Mouse (Mus musculus): ENCODE data around the gene Hoxa13. TPM values are rescaled to one million over a fixed set of nuclear protein-coding genes. Genes with fewer than 3 reads are reported as not detected.
A peak's percentile ranks its signal among the peaks of the same experiment; 100 is the strongest.

The Hoxa13 gene
- total RNA-seq, 1 experiment from 2014 or later: not detected

DNA sequence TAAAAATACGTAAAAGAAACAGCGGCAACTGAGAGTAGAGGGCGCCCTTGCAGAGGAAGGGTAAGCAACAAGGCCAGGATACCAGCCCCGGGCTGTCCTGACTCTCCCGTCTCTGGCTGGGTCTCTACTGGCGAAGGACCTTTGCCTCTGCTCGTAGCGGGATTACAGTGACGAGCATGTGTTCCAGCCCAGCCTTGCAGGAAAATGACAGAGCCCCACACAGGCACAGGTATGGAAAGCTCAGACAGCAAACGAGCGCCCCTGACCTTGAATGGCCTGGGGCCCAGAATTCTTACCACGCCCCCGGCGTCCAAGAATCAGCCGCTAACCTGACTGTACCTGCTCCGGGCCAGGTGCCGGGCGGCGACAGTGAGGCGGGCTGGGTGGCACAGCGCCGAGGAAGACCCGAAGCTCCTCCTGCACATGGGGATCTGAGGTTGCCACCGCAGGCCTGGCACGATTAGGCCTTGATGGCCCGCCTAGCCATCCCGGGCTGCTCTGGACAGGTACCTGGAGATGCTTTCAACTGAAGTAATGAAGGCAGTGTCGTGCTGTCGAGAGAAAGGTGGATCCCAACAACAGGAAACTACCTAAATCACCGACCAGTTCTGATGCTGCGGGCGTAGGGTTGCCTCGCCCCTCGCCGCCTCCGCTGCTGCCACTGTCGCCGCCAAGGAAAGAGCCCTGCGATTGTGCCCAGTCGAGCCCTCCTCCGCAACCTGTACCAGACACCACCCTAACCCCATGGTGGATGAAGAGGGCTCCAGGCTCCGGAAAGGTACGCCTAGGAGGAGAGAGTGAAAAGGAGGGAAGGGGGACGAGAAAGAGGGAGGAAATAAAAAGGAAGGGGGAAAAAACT lies 30.9 kb downstream of the Hoxa13 start:
- ATAC-seq (replicated peaks; ENCODE audit: insufficient number of reproducible peaks, low FRiP score, low TSS enrichment, poor library complexity, severe bottlenecking): no peak

DNA sequence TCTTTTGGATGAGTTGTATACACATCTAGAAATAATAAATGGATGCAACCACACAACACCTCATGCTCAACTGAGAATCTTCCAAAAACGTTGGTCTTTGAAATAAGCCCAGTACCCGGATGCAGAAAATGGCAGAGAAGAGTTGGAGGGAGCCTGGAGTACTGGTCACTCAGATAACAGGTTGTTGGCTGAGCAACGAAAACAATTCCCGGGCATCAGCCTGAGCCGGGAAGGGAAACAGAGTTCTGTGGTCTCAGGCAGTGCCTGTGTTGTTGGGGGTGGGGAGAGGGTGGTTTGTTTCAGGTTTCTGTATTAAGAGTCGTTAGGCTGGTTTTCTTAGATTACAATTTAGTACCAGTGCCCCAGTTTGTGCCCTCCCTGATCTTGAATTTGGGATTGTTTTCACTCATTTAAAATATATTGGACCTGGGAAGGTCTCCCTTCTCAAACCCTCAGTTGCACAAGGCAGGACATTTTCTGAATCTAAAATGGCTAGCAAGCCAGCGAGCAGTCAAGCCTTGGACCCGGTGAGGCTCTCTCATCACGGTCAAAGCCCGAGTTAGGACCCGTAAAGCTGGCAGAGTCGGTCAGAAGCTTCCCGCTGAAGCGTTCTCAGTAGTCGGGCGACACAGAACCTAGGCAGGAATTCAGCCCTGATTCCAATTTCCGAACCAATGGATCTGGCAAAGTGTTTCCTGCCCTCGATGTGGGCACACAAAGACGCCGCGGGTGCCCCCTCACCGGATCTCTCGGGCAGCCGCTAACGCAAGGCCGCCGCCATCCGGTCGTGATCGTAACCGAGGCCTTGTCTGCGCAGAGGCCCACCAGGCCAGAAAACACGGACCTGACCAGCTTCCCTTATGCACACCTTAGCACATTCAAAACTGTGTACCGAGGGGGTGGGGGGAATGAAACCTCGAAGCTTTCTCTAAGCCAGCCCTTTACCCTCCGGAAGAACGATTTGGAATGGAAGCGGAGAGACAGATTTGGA lies 31.9 kb downstream of the Hoxa13 start:
- ATAC-seq (replicated peaks; ENCODE audit: insufficient number of reproducible peaks, low FRiP score, low TSS enrichment, poor library complexity, severe bottlenecking): no peak

DNA sequence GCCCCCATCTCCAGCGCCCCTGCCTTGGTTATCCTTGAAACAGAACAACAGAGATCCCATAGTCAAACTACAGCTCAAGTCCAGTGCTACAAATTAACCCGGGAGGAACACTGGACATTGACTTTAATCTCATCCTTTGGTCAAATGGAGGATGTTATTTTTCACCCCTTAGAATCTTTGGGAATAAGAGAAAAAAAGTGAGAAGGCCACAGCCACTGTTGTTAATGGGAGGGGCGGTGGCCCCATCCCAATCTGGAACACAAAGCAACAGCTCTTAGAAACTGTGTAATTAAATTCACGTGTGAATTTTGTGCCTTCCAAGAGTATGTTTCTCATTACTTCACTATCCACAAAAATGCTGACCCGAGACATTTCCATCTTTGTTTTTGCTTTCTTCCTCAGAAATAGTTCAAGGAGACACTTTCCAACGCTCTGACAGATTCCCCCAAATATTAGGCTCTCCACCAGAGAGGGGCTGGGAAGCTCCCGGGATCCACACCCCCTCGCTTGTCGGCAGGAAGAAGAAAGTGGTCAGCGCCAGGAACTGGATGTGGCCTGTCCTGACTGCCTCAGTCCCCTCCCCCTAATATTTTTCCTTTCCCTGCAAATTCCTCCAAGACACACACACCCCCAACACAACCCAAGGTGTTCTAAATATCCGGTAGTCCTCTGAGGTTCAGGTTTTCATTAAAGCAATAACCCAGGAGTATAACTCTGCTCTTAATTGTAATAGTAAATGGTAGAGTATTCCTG lies 33.0 kb downstream of the Hoxa13 start:
- ATAC-seq (replicated peaks; ENCODE audit: insufficient number of reproducible peaks, low FRiP score, low TSS enrichment, poor library complexity, severe bottlenecking): no peak

DNA sequence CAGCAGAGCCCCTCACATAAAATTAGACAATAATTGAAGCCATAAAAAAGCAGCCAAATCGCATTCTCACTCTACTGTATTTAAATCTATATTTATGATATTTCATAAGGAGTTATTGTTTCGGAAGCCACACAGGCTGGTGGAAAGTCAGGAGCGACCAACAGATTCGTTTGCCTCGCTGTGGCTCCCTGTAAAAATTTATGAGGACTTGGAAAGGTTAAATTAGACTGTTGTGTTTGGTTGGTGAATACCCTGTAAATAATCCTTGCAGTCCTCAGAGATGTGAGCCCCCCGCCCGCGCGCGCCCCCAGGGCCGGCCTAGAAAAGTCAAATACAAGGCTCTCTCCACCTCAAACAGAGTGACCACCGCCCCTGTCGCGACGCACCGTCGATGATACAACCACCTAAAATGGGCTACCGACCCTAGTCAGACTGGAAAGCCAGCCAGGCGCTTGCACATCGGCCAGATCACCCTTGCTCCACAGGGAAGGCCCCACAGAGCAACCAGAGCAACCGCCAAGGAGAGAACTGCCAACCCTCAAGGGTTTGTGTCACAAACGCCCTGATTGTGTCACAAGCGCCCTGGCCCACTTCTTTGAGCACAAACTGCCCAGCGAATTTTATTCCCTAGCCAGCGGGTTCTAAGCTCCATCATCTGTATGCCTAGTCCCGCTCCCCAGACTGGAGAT lies 34.0 kb downstream of the Hoxa13 start:
- ATAC-seq (replicated peaks; ENCODE audit: insufficient number of reproducible peaks, low FRiP score, low TSS enrichment, poor library complexity, severe bottlenecking): no peak

DNA sequence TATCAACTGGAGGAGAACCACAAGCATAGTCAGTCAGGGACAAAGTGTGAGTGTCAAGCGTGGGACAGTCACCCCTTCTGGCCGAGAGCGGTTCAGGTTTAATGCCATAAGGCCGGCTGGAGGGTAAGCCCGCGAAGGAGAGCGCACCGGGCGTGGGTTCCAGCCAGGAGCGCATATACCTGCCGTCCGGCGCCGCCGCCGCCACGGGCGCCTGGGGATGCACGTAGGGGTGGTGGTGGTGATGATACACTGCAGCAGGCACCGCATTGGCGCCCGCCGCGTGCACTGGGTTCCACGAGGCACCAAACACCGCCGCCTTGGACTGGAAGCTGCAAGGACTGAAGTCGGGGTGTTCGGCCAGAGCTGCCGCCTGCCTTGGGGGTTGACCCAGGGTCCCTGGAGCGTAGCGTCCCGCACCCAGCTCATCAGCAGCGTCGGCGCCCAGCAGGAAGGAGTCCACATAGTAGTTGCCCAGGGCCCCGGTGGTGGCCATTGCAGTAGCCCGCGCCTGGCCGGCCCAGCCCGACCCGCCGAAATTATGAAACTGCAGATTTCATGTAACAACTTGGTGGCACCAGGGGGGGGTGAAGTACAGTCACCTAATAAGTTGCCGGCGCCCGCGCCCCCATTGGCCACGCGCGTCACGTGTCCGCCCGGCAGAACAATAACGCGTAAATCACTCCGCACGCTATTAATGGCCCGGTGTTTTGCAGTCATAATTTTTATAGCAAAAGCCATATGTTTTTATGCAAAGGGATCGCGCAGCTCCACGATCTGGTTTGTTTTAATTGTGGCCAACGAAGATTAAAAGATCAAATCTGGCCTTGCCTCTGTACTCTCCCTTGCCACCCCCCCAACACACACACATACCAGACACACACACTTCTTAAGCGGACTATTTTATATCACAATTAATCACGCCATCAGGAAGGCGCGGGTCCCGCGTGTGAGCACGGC lies 34.8 kb downstream of the Hoxa13 start:
- ATAC-seq (replicated peaks; ENCODE audit: insufficient number of reproducible peaks, low FRiP score, low TSS enrichment, poor library complexity, severe bottlenecking): no peak

DNA sequence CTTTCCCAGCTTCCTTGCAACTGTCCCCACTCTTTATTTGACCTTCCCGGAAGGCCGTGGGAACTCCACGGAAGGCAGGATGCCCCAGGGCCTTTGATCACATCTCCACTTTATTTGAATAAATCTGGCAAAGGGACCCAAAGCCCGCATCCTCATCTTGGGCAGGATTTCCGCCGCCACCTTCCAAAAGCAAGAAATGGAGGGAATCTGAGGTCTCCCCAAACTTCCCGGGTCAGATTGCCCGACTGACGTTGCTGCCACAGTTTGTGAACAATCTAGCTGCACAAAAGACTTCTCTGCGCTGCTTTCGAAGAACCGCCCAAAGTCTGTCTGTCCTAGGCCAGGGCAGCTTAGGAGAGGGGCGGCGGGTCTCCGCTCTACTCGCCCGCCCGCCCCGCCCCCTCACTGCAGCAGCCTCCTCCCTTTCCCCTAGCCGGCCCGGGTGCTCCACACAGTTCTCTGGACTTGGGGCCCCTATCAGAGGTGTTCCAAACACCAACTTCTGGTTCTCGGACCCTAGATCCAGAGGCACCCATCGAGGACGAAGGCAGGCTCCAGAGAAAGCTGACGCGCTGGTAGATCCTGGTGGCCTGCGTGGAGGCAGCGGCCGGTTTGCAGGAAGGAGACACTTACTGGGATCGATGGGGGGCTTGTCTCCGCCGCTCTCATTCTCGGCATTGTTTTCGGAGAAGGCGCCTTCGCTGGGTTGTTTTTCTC lies 35.6 kb downstream of the Hoxa13 start:
- ATAC-seq (replicated peaks; ENCODE audit: insufficient number of reproducible peaks, low FRiP score, low TSS enrichment, poor library complexity, severe bottlenecking): no peak

DNA sequence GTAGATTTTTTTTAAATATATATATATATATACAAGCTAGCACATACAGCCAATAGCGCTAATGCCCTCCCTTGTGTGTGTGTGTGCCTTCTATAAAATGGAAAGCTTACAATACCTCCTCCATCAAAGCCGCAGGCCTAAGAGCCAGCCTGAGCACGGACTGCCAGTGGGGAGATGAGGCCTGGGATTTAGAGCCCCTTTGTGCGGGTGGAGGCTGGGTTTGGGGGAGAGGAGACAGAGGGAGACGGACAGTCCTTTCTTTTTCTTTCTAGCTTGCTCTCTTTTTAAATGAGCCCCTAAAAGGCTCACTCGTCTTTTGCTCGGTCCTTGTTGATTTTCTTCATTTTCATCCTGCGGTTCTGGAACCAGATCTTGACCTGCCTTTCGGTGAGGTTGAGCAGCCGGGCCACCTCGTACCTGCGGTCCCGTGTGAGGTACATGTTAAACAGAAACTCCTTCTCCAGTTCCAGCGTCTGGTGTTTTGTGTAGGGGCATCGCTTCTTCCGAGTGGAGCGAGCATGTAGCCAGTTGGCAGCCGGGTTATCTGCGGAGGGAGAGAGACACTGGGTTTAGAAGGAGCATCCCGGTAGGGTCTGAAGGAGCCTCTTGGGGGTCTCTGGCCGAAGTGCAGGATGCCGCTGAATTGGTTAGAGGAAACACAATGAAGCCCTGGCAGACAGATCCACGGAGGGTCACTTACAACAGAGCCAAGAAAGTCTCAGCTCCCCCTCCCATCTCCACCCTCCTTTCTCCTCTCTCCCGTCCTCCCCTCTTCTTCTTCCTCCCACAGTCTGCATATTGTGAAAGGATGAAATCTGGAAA lies 36.5 kb downstream of the Hoxa13 start:
- no peak for ATAC-seq (replicated peaks; ENCODE audit: insufficient number of reproducible peaks, low FRiP score, low TSS enrichment, poor library complexity, severe bottlenecking)

DNA sequence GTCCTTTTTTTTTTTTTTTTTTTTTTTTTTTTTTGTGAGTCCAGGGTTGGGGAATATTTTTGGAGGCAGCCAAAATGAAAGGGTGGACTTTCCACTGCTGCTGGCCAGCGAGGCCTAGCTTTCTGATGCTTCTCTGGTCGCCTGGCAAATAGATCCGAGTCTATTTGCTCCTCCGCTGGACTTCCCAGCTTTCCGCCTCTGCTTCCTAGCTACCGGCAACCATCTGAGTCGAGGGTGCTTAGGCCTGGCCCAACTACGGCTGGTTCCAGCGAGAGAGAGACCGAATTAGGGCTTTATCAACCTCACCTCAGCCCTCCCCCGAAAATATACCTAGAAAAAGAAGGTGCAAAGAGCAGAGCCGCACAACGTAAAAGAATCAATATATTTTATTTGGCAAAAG lies 38.0 kb downstream of the Hoxa13 start:
- ATAC-seq (replicated peaks; ENCODE audit: insufficient number of reproducible peaks, low FRiP score, low TSS enrichment, poor library complexity, severe bottlenecking): no peak

DNA sequence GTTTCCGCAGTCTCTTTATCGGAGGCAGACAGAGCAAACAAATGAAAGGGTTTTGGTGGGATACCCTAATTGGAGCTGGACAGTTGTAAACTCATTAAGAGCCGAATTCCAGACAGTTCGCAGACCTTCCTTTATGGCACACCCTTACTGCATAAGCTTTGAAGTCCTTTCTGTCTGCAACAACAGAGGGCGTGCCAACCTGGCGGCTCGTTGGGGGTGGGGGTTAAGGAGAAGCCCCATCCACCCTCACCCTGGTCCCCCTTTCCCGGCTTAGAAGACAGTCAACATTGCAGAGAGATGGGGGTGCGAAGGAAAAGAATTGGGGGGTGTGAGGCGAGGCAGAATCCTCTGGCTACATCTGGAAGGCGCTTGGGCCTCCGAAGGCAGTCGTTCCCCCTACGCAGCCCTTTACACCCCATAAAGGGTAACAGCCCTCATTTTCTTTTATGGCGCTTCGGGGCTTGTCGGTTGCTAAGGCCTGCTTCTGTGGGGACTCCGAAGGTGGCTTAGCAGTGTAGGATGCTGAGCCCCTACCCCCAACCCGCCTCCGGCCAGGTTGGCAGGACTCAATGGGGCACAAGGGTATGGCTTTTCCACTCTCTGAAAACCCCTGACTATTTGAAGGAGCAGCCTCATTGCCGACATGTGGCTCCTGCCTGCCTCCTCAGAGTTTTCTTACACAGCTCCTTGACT lies 38.5 kb downstream of the Hoxa13 start:
- no peak for ATAC-seq (replicated peaks; ENCODE audit: insufficient number of reproducible peaks, low FRiP score, low TSS enrichment, poor library complexity, severe bottlenecking)

DNA sequence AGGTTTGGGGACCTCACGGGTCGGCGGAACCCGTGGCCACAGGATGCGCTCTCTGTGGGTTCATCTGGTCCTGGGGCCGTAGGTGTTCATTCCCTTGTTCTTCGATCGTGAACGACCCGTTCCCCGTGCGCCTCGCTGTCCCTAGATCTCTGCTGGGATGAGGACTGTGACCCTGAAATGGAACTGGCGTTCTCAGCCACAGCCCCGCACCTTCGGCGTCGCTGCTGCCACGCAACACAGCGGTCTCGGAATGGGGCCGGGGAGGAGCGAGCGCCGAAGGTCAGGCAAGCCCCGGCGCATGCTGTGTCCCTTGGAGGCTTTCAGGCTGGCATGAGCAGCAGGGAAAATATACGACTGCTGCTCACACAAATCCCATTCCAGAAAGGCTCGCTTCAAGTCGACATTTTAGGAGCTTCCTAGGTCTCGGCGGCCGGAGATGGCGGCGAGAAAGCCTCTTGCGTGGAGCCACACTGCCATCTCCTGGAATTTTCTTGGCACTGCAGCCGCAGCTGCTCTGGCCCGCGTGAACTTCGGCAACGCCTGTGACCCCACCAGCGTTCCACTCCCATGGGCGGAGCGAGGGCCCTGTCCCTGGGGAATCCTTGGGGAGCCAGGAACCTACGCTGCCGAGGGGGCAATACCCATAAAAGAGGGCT lies 39.2 kb downstream of the Hoxa13 start, which contains the start of gene Hoxa7:
Gene Hoxa7, minus strand, starts transcription at position 518 of the 656 bp plus-strand sequence.
- peak; percentile 87 for ATAC-seq (replicated peaks; ENCODE audit: insufficient number of reproducible peaks, low FRiP score, low TSS enrichment, poor library complexity, severe bottlenecking)

DNA sequence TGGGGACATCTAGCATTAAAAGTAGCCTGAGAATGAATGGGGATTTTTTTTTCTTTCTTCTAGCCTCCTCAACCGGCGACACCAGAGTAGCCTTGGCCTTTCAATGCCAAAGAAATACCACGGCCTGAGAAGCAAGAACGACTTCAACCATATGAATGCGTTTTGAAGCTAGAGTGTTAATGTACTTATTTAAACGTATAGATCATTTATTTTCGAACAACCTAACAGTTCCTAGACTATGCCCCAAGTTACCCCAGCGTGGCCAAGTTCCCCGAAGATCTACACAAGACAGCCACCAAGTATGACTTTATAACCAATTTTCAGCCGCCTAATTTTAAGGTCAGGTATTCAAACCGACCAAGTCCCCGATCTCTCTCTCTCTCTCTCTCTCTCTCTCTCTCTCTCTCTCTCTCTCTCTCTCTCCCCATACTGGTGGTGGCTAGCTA lies 39.8 kb downstream of the Hoxa13 start:
- ATAC-seq (replicated peaks; ENCODE audit: insufficient number of reproducible peaks, low FRiP score, low TSS enrichment, poor library complexity, severe bottlenecking): no peak

DNA sequence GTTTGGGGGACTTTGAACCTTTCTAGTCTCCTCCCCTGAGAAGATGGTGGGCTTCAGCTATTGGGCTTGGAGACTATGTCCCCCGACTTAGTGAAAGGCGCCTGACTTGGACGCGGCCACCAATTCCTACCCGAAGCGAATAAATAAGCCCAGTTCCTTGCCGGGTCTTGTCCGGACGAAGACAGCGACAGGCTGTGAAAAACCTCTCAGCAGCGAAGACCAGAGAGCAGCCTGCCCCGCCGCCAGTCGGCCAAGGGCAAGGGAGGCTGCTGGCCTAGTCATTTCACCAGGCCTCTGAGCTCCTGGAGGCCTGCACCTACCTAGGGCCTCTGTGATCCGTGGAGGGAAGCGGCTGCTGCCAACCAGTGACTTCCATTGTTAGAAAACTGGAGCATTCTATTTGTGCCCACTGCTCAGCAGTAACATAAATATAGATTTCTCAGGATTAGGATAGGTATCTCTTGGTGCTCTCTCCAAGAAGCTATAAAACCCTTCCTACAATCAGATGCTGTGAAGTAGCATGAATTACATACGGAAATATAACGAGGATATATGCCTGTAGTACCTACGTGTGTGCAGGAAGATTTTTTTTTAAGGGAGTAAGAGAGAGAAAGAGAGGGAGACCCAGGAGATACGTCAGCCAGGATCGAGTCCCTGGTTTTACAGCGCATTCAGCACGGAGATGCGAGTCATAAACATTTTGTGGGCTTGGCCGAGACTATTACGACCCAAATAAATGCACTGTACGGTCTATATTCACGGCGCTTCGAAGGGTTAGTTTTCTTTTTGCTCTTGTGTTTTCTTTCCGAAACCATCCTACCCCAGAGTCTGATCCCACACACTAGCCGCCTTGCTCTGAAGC lies 40.4 kb downstream of the Hoxa13 start:
- no peak for ATAC-seq (replicated peaks; ENCODE audit: insufficient number of reproducible peaks, low FRiP score, low TSS enrichment, poor library complexity, severe bottlenecking)

DNA sequence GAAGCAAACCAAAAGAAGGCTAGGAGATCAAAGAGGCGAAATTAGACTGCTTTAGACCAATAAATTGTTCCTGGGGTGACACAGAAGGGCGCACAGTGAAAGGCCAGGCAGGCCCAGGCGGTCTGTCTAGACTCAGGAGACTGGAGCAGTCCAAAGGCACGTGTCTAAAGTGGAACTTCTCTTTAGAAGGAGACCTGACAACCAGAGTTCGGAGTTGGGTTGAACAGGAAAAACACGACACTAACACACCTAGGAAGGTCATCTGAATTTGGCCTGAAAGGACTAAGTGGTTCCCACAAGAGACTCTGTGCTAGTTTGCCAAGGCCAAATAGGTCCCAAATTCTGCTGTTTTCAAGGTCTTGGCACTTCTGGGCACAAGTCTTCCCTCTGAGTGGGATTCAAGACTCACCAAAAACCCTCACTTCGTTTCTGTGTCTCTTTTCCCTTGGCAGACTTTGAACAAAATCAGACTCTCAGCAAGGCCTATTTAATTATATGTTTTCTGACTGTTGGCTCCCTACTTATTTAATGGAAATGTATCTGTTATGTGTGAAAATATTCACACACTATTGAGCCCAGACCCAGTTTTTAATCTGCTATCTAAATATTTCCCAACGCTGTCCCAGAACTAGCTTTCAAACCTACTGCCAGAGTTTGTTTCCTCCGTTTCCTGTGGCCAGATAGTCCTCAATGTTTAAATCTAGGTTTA lies 41.3 kb downstream of the Hoxa13 start:
- no peak for ATAC-seq (replicated peaks; ENCODE audit: insufficient number of reproducible peaks, low FRiP score, low TSS enrichment, poor library complexity, severe bottlenecking)
